In the genomic region with DNA sequence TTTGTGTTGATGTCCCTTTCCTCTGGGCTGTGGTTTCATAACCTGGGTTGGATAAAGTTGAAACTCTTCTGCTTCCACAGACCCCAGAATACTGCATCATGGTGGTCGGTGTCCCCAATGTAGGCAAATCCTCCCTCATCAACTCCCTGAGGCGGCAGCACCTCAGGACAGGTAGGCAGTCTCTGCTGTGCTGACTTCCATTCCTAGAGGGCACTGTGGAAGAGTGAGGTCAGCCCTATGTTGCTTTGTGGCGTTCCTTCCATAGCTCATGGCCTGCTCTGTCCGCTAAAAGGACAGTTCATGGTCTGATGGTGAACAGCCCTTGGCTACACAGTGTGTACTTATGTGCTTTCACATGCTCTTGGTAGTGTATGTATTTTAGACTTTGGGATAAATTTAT, we compare ENCODE assay signal across 23 mouse cellular contexts. TPM values are rescaled to one million over a fixed set of nuclear protein-coding genes. Genes with fewer than 3 reads are reported as not detected.
DNase-seq lines count a peak whose midpoint lies in the region; TF ChIP-seq lines count a peak whose summit lies in the region.
"Had no signal": no experiment of that assay in that cellular context is flagged by ENCODE, and none has a peak within 500 bp of the region (broad histone marks: within the 10 kb centered on the region; RNA-seq: fewer than 3 reads in every experiment).

No protein-coding gene starts in this region.

- TF ChIP-seq CTCF in layer of hippocampus, adult 2 months (conservative IDR thresholded peaks at IDR 0.05): peak; percentile 67

- peak; percentile 65 for DNase-seq in heart, adult 11 months
- DNase-seq in heart, adult 18-20 months: no peak
- DNase-seq in layer of hippocampus, adult 2 months (ENCODE audit: low spot score in 2 of 2): no peak
- no peak for DNase-seq in layer of hippocampus, adult 8-10 months (ENCODE audit: low spot score in 2 of 2)
- DNase-seq: adrenal gland, adult 2 months; adrenal gland, postnatal 10 days; adrenal gland, postnatal 25 days; cerebellum, adult 11 months; cerebellum, adult 18-20 months; cerebellum, adult 8-10 months; cerebellum, adult 9-11 months; cerebellum, postnatal 14 days; cerebellum, postnatal 36 days; embryo, embryonic 11 days had no signal

- no peak overlapping the region for H3K27ac ChIP-seq in layer of hippocampus, adult 2 months
- H3K27ac ChIP-seq: embryonic facial prominence, embryonic 13.5 days; embryonic facial prominence, embryonic 15.5 days; forebrain, embryonic 10.5 days; forebrain, embryonic 12.5 days had no signal

- no peak overlapping the region for H3K4me3 ChIP-seq in layer of hippocampus, adult 2 months
- H3K4me3 ChIP-seq: embryonic facial prominence, embryonic 13.5 days; embryonic facial prominence, embryonic 15.5 days; erythroblast, embryonic 14.5 days; forebrain, embryonic 10.5 days; forebrain, embryonic 12.5 days had no signal

RNA-seq across cellular contexts. Expression of gene Mtg1, which starts 7.2 kb away (rescaled TPM):
- 10 to 100 TPM; 28.5 to 34.2 TPM for total RNA-seq in heart, adult 18-20 months (2021)
- 10 to 100 TPM; 27.8 to 27.9 TPM for total RNA-seq in layer of hippocampus, adult 2 months (2021)
- total RNA-seq in layer of hippocampus, adult 8-10 months (2022): 10 to 100 TPM; 27.2 to 34.8 (median 31.6) TPM

RNA-seq across cellular contexts. Expression of gene Sprn, which starts 10.1 kb away (rescaled TPM):
- under 1 TPM; 0.35 to 0.41 TPM for total RNA-seq in heart, adult 18-20 months (2021)
- total RNA-seq in layer of hippocampus, adult 2 months (2021): 100 to 1,000 TPM; 177 to 178 TPM
- 100 to 1,000 TPM; 149 to 157 (median 151) TPM for total RNA-seq in layer of hippocampus, adult 8-10 months (2022)
- total RNA-seq: common myeloid progenitor, adult 5-6 weeks; MEL had no signal

RNA-seq across cellular contexts. Expression of gene Olfr522, which starts 20.0 kb away (rescaled TPM):
- not detected for total RNA-seq in heart, adult 18-20 months (2021)
- not detected for total RNA-seq in layer of hippocampus, adult 2 months (2021)
- total RNA-seq in layer of hippocampus, adult 8-10 months (2022): not detected
- total RNA-seq: adrenal gland, adult 2 months; adrenal gland, postnatal 10 days; adrenal gland, postnatal 25 days; adrenal gland, postnatal 4 days; common myeloid progenitor, adult 5-6 weeks; ES-E14; MEL had no signal

RNA-seq across cellular contexts. Expression of gene Echs1, which starts 28.3 kb away (rescaled TPM):
- 100 to 1,000 TPM; 512 to 515 TPM for total RNA-seq in heart, adult 18-20 months (2021)
- 10 to 100 TPM; 60.0 to 63.2 TPM for total RNA-seq in layer of hippocampus, adult 2 months (2021)
- total RNA-seq in layer of hippocampus, adult 8-10 months (2022): 10 to 100 TPM; 61.4 to 68.6 (median 65.7) TPM

RNA-seq across cellular contexts. Expression of gene Olfr523, which starts 28.5 kb away (rescaled TPM):
- not detected for total RNA-seq in heart, adult 18-20 months (2021)
- total RNA-seq in layer of hippocampus, adult 2 months (2021): under 1 TPM; 0.10 to 0.20 TPM
- total RNA-seq in layer of hippocampus, adult 8-10 months (2022): under 1 TPM in 1 of 4 experiments, not detected in 3; 0.39 TPM
- total RNA-seq: adrenal gland, adult 2 months; adrenal gland, postnatal 10 days; adrenal gland, postnatal 25 days; adrenal gland, postnatal 4 days; common myeloid progenitor, adult 5-6 weeks; ES-E14; MEL had no signal

Comparison
In these comparisons a context has a peak if more than half of its experiments do, and no peak if none do; other contexts are left out.
1. RNA of gene Sprn, which starts 10.1 kb away (total RNA-seq): 177 to 178 TPM in layer of hippocampus, adult 2 months and 149 to 157 TPM in layer of hippocampus, adult 8-10 months; 0.35 to 0.41 TPM in heart, adult 18-20 months; every median in the first group is over 100 times any median in the second.